Mouse (Mus musculus) brown adipose tissue, adult 24 weeks (tissue): ENCODE results near the gene Stx3. TPM values are rescaled to one million over a fixed set of nuclear protein-coding genes. Genes with fewer than 3 reads are reported as not detected.

Source experiments
- H3K27ac ChIP-seq: fragments of 200-500 bp; replicated peaks from 2 replicates; pipeline ENCODE4 v1.5.1; 2012; ENCODE audit warnings: low read depth, mild to moderate bottlenecking, low read length
- H3K4me1 ChIP-seq: fragments of 200-500 bp; 2 replicates; pipeline ENCODE4 v1.6.1; 2012; ENCODE audit warnings: low read length, mixed read lengths; ENCODE audit not compliant: control insufficient read depth, insufficient read depth, insufficient read length
- H3K4me3 ChIP-seq: fragments of 200-500 bp; 2 replicates; pipeline ENCODE4 v1.5.1; 2012; ENCODE audit warnings: low read depth, mild to moderate bottlenecking, low read length, moderate library complexity; ENCODE audit not compliant: insufficient read depth
- polyA plus RNA-seq: library from polyadenylated mRNA; stranded (reverse); fragments of >200 nt; gene quantifications from 2 replicates; pipeline ENCODE4 v1.2.4, GENCODE M21; 2012; ENCODE audit not compliant: missing spikeins, insufficient read depth, insufficient read length

Gene Stx3
- polyA plus RNA-seq: 1.2 and 2.1 TPM in 2 replicates

- H3K4me3 ChIP-seq: peak within 1 kb of the TSS; percentile 83
- 0 out of 2 replicates have a peak, but pooled peaks cover 2% of the 10 kb centered on the region for H3K4me1 ChIP-seq
- H3K27ac ChIP-seq: peak within 1 kb of the TSS; percentile 79
Observed at GRCm38 (mm10) chr19:11819143-11819700, at the start of gene Stx3. TSS of gene Stx3 (minus strand) at chr19:11819403.

- Histone ChIP-seq H3K27ac (no peak overlapping the region), H3K4me3 (no peak overlapping the region), H3K4me1 (no peaks in the 10 kb centered on the region)
Observed at GRCm38 (mm10) chr19:11867837-11868236, 48.6 kb upstream of the Stx3 start.

- H3K4me1 ChIP-seq: no peaks in the 10 kb centered on the region
- no peak within 1 kb of the TSS for H3K27ac ChIP-seq
Observed at GRCm38 (mm10) chr19:11860966-11861365, 41.8 kb upstream of the Stx3 start, which contains the start of gene Olfr1418. TSS of gene Olfr1418 (minus strand) at chr19:11861066.

GRCm38 (mm10) chr19:11856506-11856905 is 37.3 kb upstream of the Stx3 start:
- no peak overlapping the region for H3K27ac ChIP-seq
- no peaks in the 10 kb centered on the region for H3K4me1 ChIP-seq
- no peak overlapping the region for H3K4me3 ChIP-seq

More at GRCm38 (mm10) chr19:11860966-11861365, 41.8 kb upstream of the Stx3 start, which contains the start of gene Olfr1418:
- H3K4me3 ChIP-seq: no peak within 1 kb of the TSS

DNA sequence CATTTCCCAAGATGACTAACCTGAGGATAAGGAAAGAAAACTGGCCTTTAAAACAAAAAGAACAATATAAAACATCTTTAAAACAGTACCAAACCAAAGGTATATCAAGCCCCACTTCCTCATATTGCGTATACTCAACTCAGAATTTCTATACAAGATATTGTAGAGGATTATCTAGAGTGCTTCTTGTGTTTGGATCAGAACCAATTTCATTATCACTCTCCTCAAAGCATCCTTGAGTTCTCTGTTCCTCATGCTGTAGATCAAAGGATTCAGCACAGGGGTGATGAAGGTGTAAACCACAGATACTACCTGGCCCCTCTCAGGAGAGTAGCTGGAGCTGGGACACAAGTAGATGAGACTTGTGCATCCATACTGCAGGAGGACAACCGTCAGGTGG is 35.6 kb upstream of the Stx3 start:
- Histone ChIP-seq H3K27ac (no peak overlapping the region), H3K4me3 (no peak overlapping the region), H3K4me1 (no peaks in the 10 kb centered on the region)

DNA sequence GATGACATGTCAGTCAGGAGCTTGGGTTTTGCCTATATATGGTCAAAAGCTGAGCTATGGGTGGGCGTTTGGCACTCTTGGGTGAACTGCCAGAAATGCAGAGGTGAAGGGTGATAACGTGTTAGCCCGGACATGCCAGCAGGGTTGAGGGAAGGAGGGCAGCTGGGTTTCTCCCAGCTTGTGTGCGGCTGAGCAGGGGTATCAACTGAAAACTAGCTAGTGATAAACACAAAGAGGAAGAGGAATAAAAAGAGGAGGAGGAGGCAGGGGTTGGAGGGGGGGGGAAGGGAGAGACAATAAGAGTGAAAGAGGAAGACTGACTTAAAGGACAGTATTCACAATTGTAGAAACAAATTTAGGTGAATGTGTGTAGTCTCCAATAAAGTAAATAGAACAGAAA is 33.4 kb upstream of the Stx3 start:
- no peaks in the 10 kb centered on the region for H3K4me1 ChIP-seq
- H3K27ac ChIP-seq: no peak overlapping the region
- H3K4me3 ChIP-seq: no peak overlapping the region

DNA sequence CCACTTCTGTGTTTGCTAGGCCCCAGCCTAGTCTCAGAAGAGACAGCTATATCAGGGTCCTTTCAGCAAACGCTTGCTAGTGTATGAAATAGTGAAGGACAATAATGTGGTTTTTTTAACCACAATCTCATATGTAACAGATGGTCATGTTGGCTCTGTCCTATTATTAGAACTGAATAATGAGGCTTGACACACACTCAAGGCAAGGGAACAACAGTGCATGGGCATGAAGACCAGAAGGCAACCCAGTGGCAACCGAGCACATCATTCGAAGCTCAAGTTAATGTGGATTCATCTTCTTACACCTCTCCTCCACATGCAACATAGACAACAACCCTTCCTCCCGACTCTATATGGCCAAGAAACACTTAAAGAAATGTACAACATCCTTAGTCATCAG is 27.1 kb upstream of the Stx3 start:
- Histone ChIP-seq H3K27ac (no peak overlapping the region), H3K4me3 (no peak overlapping the region), H3K4me1 (no peaks in the 10 kb centered on the region)

DNA sequence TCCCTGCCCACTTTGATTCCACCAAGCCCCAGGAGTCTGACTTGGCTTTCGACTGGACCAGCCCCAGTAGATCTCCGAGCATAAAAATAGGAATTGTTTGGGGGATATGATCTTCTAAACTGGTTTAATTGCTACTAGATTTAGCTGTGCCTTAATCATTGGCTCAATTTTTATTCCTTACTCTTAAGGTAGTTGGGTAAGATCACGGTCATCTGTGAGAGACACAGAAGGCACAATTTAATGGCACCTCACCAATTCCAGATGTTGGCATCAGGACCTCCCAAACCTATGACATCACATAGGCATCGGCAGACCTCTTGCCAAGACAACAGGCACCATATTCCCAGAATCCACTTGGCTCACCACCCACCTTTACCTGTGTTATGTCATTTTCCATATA is 19.9 kb upstream of the Stx3 start, which contains the start of gene Olfr1417:
Olfr1417 (minus strand) TSS at position 101 of the 400 bp plus-strand sequence.
- no peaks in the 10 kb centered on the region for H3K4me1 ChIP-seq
- no peak within 1 kb of the TSS for H3K4me3 ChIP-seq
- no peak within 1 kb of the TSS for H3K27ac ChIP-seq

DNA sequence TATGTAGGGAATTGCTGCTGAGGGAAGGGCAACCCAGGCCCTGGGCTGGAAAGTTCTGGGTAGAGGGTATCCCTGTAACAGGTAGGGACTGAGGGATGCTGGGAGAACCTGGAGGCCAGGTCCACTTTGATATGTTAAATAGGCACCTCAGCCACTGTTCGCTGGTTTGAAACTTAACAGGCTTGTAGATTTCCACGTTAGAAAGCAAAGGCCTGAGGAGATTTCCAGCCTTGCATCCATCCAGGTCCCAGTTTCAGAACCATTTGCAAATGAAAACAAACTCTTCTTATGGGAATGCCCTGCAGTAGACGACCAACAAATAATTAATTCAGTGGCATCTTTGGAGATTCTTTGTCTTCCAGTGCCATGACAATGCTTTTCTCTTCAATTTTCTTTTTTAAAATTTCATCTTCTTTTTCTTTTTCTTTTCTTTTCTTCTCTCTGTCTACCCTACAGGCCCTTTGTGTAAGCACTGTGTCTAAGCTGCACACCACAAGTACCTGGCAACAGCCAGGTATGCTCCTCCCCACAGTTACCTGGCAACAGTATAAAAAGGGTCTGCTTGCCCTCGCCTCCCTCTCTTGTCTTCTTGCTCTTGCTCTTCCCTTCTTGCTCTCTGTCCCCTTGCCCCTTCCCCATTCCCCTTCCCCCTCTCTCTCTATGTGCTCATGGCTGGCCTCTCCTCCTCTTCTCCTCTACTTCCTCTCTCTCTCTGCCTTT is 4.3 kb upstream of the Stx3 start:
- no peak overlapping the region for H3K27ac ChIP-seq
- no peak overlapping the region for H3K4me3 ChIP-seq
- H3K4me1 ChIP-seq: no peaks in the 10 kb centered on the region

GRCm38 (mm10) chr19:11820211-11820610 is 1.0 kb upstream of the Stx3 start:
- H3K27ac ChIP-seq: no peak overlapping the region
- 0 out of 2 replicates have a peak, but pooled peaks cover 1% of the 10 kb centered on the region for H3K4me1 ChIP-seq
- H3K4me3 ChIP-seq: peak overlapping the region; percentile 83

DNA sequence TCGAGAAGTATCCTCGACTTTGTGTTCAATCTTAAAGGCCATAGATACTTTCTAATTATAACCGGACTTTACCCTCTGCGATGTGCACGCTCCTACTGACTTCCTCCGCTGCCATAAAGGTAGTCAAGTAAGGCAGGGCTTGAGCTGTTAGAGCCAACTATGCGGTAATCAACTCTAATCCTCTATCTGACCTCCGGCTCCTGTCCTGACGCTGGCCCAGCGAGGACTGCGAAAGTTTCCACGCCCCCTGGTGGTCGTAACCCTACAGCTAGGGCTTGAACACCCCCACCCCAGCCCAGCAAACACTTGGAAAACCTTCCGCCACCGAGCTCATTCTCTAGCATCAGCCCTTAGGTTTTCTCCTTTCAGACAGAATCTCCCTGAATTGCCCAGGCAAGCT is 597 bp upstream of the Stx3 start:
- Histone ChIP-seq H3K27ac (peak overlapping the region; percentile 25), H3K4me1 (0 out of 2 replicates have a peak, but pooled peaks cover 2% of the 10 kb centered on the region), H3K4me3 (peak overlapping the region; percentile 83)

- Histone ChIP-seq H3K4me3 (peak overlapping the region; percentile 83), H3K4me1 (0 out of 2 replicates have a peak, but pooled peaks cover 2% of the 10 kb centered on the region), H3K27ac (peak overlapping the region; percentile 79)
Observed at GRCm38 (mm10) chr19:11818199-11819142, 732 bp downstream of the Stx3 start.

GRCm38 (mm10) chr19:11817586-11817985 is 1.6 kb downstream of the Stx3 start:
- 0 out of 2 replicates have a peak overlapping the region, but pooled peaks have one; percentile 44 for H3K27ac ChIP-seq
- peak overlapping the region; percentile 83 for H3K4me3 ChIP-seq
- H3K4me1 ChIP-seq: peaks cover 2% of the 10 kb centered on the region; the same call in 1 of the 2 replicates

DNA sequence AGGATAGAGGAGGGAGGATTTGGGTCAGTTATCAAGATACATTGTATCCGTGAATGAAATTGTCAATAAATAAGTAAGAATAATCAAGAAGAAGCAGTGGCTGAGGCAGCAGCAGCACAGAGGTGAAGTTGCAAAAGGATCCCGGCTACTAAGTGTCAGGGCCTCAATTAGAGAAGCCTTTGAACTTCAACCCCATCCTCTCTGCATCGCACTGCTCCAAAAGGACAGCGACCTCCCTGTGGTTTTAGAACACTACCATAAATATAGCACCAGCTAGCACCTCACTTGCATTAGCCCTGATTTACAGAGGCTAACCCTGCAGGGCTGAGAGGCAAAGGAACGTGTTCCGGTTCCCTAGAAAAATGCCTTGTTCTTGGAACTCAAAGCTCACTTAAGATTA is 2.5 kb downstream of the Stx3 start:
- Histone ChIP-seq H3K27ac (no peak overlapping the region; the same call in 1 of the 2 replicates), H3K4me1 (peaks cover 4% of the 10 kb centered on the region), H3K4me3 (no peak overlapping the region)
